Mouse (Mus musculus): ENCODE results near the gene Plekha6. TPM values are rescaled to one million over a fixed set of nuclear protein-coding genes. Genes with fewer than 3 reads are reported as not detected.

Plekha6 gene
- polyA plus RNA-seq, 1 experiment from 2014 or later, result 2.0 TPM

- Histone ChIP-seq H3K4me3 (ENCODE audit: low read depth, low read length) (no peak overlapping the region), H3K9me3 (replicated peaks; ENCODE audit: control insufficient read depth, low read length) (no peaks in the 10 kb centered on the region), H3K4me1 (ENCODE audit: control insufficient read depth, insufficient read depth, low read length) (no peaks in the 10 kb centered on the region; the same call in 1 of the 2 replicates), H3K4me2 (ENCODE audit: low read depth, low read length) (no peak overlapping the region), H3K36me3 (replicated peaks; ENCODE audit: control insufficient read depth, insufficient read depth, low read depth, low read length) (no peaks in the 10 kb centered on the region), H3K9ac (replicated peaks; ENCODE audit: low read length) (no peak overlapping the region), H3K27ac (replicated peaks; ENCODE audit: low read depth, low read length) (no peak overlapping the region), H3K27me3 (ENCODE audit: control insufficient read depth, insufficient read depth, low read length) (no peaks in the 10 kb centered on the region)
- 70% methylated on average over 10 of the region's 11 CpGs for WGBS
- DNase-seq (ENCODE audit: low spot score) (no peak), ATAC-seq (replicated peaks; ENCODE audit: insufficient number of reproducible peaks, low FRiP score, low TSS enrichment, low read depth) (no peak)
Measured at GRCm38 (mm10) chr1:133208086-133208815, 44.2 kb downstream of the Plekha6 start.

- H3K27me3 ChIP-seq (ENCODE audit: control insufficient read depth, insufficient read depth, low read length), result no peaks in the 10 kb centered on the region
- H3K4me1 ChIP-seq (ENCODE audit: control insufficient read depth, insufficient read depth, low read length), result no peaks in the 10 kb centered on the region; the same call in 1 of the 2 replicates
- no peak overlapping the region for H3K4me2 ChIP-seq (ENCODE audit: low read depth, low read length)
- H3K4me3 ChIP-seq (ENCODE audit: low read depth, low read length), result no peak overlapping the region
- ATAC-seq (replicated peaks; ENCODE audit: insufficient number of reproducible peaks, low FRiP score, low TSS enrichment, low read depth) (no peak), DNase-seq (ENCODE audit: low spot score) (no peak)
- WGBS, result 87% methylated on average over 11 of the region's 11 CpGs
- no peaks in the 10 kb centered on the region for H3K36me3 ChIP-seq (replicated peaks; ENCODE audit: control insufficient read depth, insufficient read depth, low read depth, low read length)
- H3K9ac ChIP-seq (replicated peaks; ENCODE audit: low read length), result no peak overlapping the region
- no peaks in the 10 kb centered on the region for H3K9me3 ChIP-seq (replicated peaks; ENCODE audit: control insufficient read depth, low read length)
- no peak overlapping the region for H3K27ac ChIP-seq (replicated peaks; ENCODE audit: low read depth, low read length)
Measured at GRCm38 (mm10) chr1:133209036-133209435, 45.0 kb downstream of the Plekha6 start.

GRCm38 (mm10) chr1:133209482-133209881 lies 45.5 kb downstream of the Plekha6 start:
- Histone ChIP-seq H3K4me3 (ENCODE audit: low read depth, low read length) (no peak overlapping the region), H3K4me1 (ENCODE audit: control insufficient read depth, insufficient read depth, low read length) (no peaks in the 10 kb centered on the region; the same call in 1 of the 2 replicates), H3K27me3 (ENCODE audit: control insufficient read depth, insufficient read depth, low read length) (no peaks in the 10 kb centered on the region), H3K9ac (replicated peaks; ENCODE audit: low read length) (peak overlapping the region; percentile 19; the same call in 1 of the 2 replicates), H3K4me2 (ENCODE audit: low read depth, low read length) (no peak overlapping the region), H3K9me3 (replicated peaks; ENCODE audit: control insufficient read depth, low read length) (no peaks in the 10 kb centered on the region), H3K36me3 (replicated peaks; ENCODE audit: control insufficient read depth, insufficient read depth, low read depth, low read length) (no peaks in the 10 kb centered on the region), H3K27ac (replicated peaks; ENCODE audit: low read depth, low read length) (no peak overlapping the region)
- 54% methylated on average over 7 of the region's 7 CpGs for WGBS
- ATAC-seq (replicated peaks; ENCODE audit: insufficient number of reproducible peaks, low FRiP score, low TSS enrichment, low read depth), result no peak
- no peak for DNase-seq (ENCODE audit: low spot score)

- Histone ChIP-seq H3K4me3 (ENCODE audit: low read depth, low read length) (no peak overlapping the region), H3K9ac (replicated peaks; ENCODE audit: low read length) (peak overlapping the region; percentile 48)
Measured at GRCm38 (mm10) chr1:133209901-133210516, 46.0 kb downstream of the Plekha6 start.

GRCm38 (mm10) chr1:133210766-133211165 lies 46.8 kb downstream of the Plekha6 start:
- Histone ChIP-seq H3K9ac (replicated peaks; ENCODE audit: low read length) (no peak overlapping the region), H3K27me3 (ENCODE audit: control insufficient read depth, insufficient read depth, low read length) (no peaks in the 10 kb centered on the region)

More at GRCm38 (mm10) chr1:133209901-133210516, 46.0 kb downstream of the Plekha6 start:
- DNase-seq (ENCODE audit: low spot score), result no peak
- H3K27me3 ChIP-seq (ENCODE audit: control insufficient read depth, insufficient read depth, low read length), result no peaks in the 10 kb centered on the region
- H3K4me2 ChIP-seq (ENCODE audit: low read depth, low read length), result no peak overlapping the region
- 40% methylated on average over 17 of the region's 17 CpGs for WGBS
- no peaks in the 10 kb centered on the region; the same call in none of the 2 replicates for H3K4me1 ChIP-seq (ENCODE audit: control insufficient read depth, insufficient read depth, low read length)
- no peaks in the 10 kb centered on the region for H3K9me3 ChIP-seq (replicated peaks; ENCODE audit: control insufficient read depth, low read length)
- H3K36me3 ChIP-seq (replicated peaks; ENCODE audit: control insufficient read depth, insufficient read depth, low read depth, low read length), result no peaks in the 10 kb centered on the region
- ATAC-seq (replicated peaks; ENCODE audit: insufficient number of reproducible peaks, low FRiP score, low TSS enrichment, low read depth), result no peak
- H3K27ac ChIP-seq (replicated peaks; ENCODE audit: low read depth, low read length), result no peak overlapping the region

GRCm38 (mm10) chr1:133212273-133212672 lies 48.3 kb downstream of the Plekha6 start:
- H3K27ac ChIP-seq (replicated peaks; ENCODE audit: low read depth, low read length), result no peak overlapping the region
- no peaks in the 10 kb centered on the region for H3K36me3 ChIP-seq (replicated peaks; ENCODE audit: control insufficient read depth, insufficient read depth, low read depth, low read length)
- no peaks in the 10 kb centered on the region for H3K9me3 ChIP-seq (replicated peaks; ENCODE audit: control insufficient read depth, low read length)
- no peak overlapping the region for H3K9ac ChIP-seq (replicated peaks; ENCODE audit: low read length)
- H3K4me1 ChIP-seq (ENCODE audit: control insufficient read depth, insufficient read depth, low read length), result peaks cover 4% of the 10 kb centered on the region
- H3K4me3 ChIP-seq (ENCODE audit: low read depth, low read length), result no peak overlapping the region
- H3K27me3 ChIP-seq (ENCODE audit: control insufficient read depth, insufficient read depth, low read length), result no peaks in the 10 kb centered on the region
- DNase-seq (ENCODE audit: low spot score), result no peak
- WGBS, result 66% methylated on average over 4 of the region's 4 CpGs
- no peak overlapping the region for H3K4me2 ChIP-seq (ENCODE audit: low read depth, low read length)
- no peak for ATAC-seq (replicated peaks; ENCODE audit: insufficient number of reproducible peaks, low FRiP score, low TSS enrichment, low read depth)

More at GRCm38 (mm10) chr1:133210766-133211165, 46.8 kb downstream of the Plekha6 start:
- H3K4me2 ChIP-seq (ENCODE audit: low read depth, low read length), result no peak overlapping the region
- peaks cover 4% of the 10 kb centered on the region for H3K4me1 ChIP-seq (ENCODE audit: control insufficient read depth, insufficient read depth, low read length)
- H3K9me3 ChIP-seq (replicated peaks; ENCODE audit: control insufficient read depth, low read length), result no peaks in the 10 kb centered on the region
- H3K27ac ChIP-seq (replicated peaks; ENCODE audit: low read depth, low read length), result no peak overlapping the region
- no peak overlapping the region for H3K4me3 ChIP-seq (ENCODE audit: low read depth, low read length)
- no peak for ATAC-seq (replicated peaks; ENCODE audit: insufficient number of reproducible peaks, low FRiP score, low TSS enrichment, low read depth)
- no peaks in the 10 kb centered on the region for H3K36me3 ChIP-seq (replicated peaks; ENCODE audit: control insufficient read depth, insufficient read depth, low read depth, low read length)
- DNase-seq (ENCODE audit: low spot score), result no peak
- WGBS, result 73% methylated on average over 7 of the region's 7 CpGs

- Histone ChIP-seq H3K27ac (replicated peaks; ENCODE audit: low read depth, low read length) (no peak overlapping the region), H3K27me3 (ENCODE audit: control insufficient read depth, insufficient read depth, low read length) (no peaks in the 10 kb centered on the region), H3K36me3 (replicated peaks; ENCODE audit: control insufficient read depth, insufficient read depth, low read depth, low read length) (no peaks in the 10 kb centered on the region), H3K4me1 (ENCODE audit: control insufficient read depth, insufficient read depth, low read length) (peaks cover 4% of the 10 kb centered on the region), H3K4me3 (ENCODE audit: low read depth, low read length) (no peak overlapping the region), H3K9me3 (replicated peaks; ENCODE audit: control insufficient read depth, low read length) (no peaks in the 10 kb centered on the region), H3K9ac (replicated peaks; ENCODE audit: low read length) (no peak overlapping the region), H3K4me2 (ENCODE audit: low read depth, low read length) (no peak overlapping the region)
- WGBS, result 49% methylated on average over 7 of the region's 7 CpGs
- DNase-seq (ENCODE audit: low spot score) (peak; percentile 77), ATAC-seq (replicated peaks; ENCODE audit: insufficient number of reproducible peaks, low FRiP score, low TSS enrichment, low read depth) (peak; percentile 30; the same call in 1 of the 2 replicates)
Measured at GRCm38 (mm10) chr1:133213098-133213497, 49.1 kb downstream of the Plekha6 start.

GRCm38 (mm10) chr1:133213901-133214300 lies 49.9 kb downstream of the Plekha6 start:
- no peaks in the 10 kb centered on the region for H3K9me3 ChIP-seq (replicated peaks; ENCODE audit: control insufficient read depth, low read length)

More at GRCm38 (mm10) chr1:133213901-133214300, 49.9 kb downstream of the Plekha6 start:
- no peaks in the 10 kb centered on the region for H3K36me3 ChIP-seq (replicated peaks; ENCODE audit: control insufficient read depth, insufficient read depth, low read depth, low read length)
- DNase-seq (ENCODE audit: low spot score) (no peak), ATAC-seq (replicated peaks; ENCODE audit: insufficient number of reproducible peaks, low FRiP score, low TSS enrichment, low read depth) (no peak)
- H3K27ac ChIP-seq (replicated peaks; ENCODE audit: low read depth, low read length), result no peak overlapping the region
- WGBS, result 93% methylated on average over 4 of the region's 4 CpGs
- H3K4me1 ChIP-seq (ENCODE audit: control insufficient read depth, insufficient read depth, low read length), result peaks cover 4% of the 10 kb centered on the region
- H3K4me2 ChIP-seq (ENCODE audit: low read depth, low read length), result no peak overlapping the region
- no peak overlapping the region for H3K4me3 ChIP-seq (ENCODE audit: low read depth, low read length)
- H3K9ac ChIP-seq (replicated peaks; ENCODE audit: low read length), result no peak overlapping the region
- no peaks in the 10 kb centered on the region for H3K27me3 ChIP-seq (ENCODE audit: control insufficient read depth, insufficient read depth, low read length)
